Mouse (Mus musculus) liver (tissue): ENCODE measurements around the gene Tiprl.

ENCODE experiments used
- DNase-seq: peaks from one replicate; pipeline ENCODE4 v3.0.0-alpha.2; 2020; ENCODE audit warnings: mixed read lengths

Tiprl gene

GRCm38 (mm10) chr1:165201445-165202012 lies 35.3 kb downstream of the Tiprl start:
- DNase-seq: no peak

GRCm38 (mm10) chr1:165200748-165201147 lies 36.0 kb downstream of the Tiprl start:
- no peak for DNase-seq

GRCm38 (mm10) chr1:165199639-165200038 lies 37.2 kb downstream of the Tiprl start:
- DNase-seq: no peak

- no peak for DNase-seq
These were observed 37.8 kb downstream of the Tiprl start for GRCm38 (mm10) chr1:165198951-165199350.

- DNase-seq: no peak
These were observed 38.9 kb downstream of the Tiprl start for GRCm38 (mm10) chr1:165197875-165198274.

- no peak for DNase-seq
These were observed 41.3 kb downstream of the Tiprl start for GRCm38 (mm10) chr1:165195396-165195960.

- no peak for DNase-seq
These were observed 42.2 kb downstream of the Tiprl start for GRCm38 (mm10) chr1:165194662-165195013.

- peak; percentile 99 for DNase-seq
These were observed 42.7 kb downstream of the Tiprl start, which contains the start of gene Sft2d2 for GRCm38 (mm10) chr1:165193880-165194661. TSS of gene Sft2d2 (minus strand) at chr1:165194438.

- DNase-seq: no peak
These were observed 43.4 kb downstream of the Tiprl start for GRCm38 (mm10) chr1:165193426-165193825.

- no peak for DNase-seq
These were observed 44.0 kb downstream of the Tiprl start for GRCm38 (mm10) chr1:165192714-165193264.

GRCm38 (mm10) chr1:165192102-165192501 lies 44.7 kb downstream of the Tiprl start:
- no peak for DNase-seq

GRCm38 (mm10) chr1:165191611-165192010 lies 45.2 kb downstream of the Tiprl start:
- no peak for DNase-seq

- DNase-seq: no peak
These were observed 46.1 kb downstream of the Tiprl start for GRCm38 (mm10) chr1:165190571-165191273.

GRCm38 (mm10) chr1:165190068-165190467 lies 46.7 kb downstream of the Tiprl start:
- no peak for DNase-seq

- DNase-seq: no peak
These were observed 47.8 kb downstream of the Tiprl start for GRCm38 (mm10) chr1:165188806-165189580.

GRCm38 (mm10) chr1:165187357-165187756 lies 49.4 kb downstream of the Tiprl start:
- no peak for DNase-seq

- no peak for DNase-seq
These were observed 50.3 kb downstream of the Tiprl start for GRCm38 (mm10) chr1:165186491-165186890.

GRCm38 (mm10) chr1:165185116-165185515 lies 51.7 kb downstream of the Tiprl start:
- no peak for DNase-seq

GRCm38 (mm10) chr1:165184178-165184577 lies 52.6 kb downstream of the Tiprl start:
- DNase-seq: no peak

- no peak for DNase-seq
These were observed 53.4 kb downstream of the Tiprl start for GRCm38 (mm10) chr1:165183400-165183799.

GRCm38 (mm10) chr1:165179321-165179720 lies 57.5 kb downstream of the Tiprl start:
- DNase-seq: no peak

GRCm38 (mm10) chr1:165178075-165178474 lies 58.7 kb downstream of the Tiprl start:
- no peak for DNase-seq
